Mouse (Mus musculus): ENCODE data around the gene Edn2.

DNA sequence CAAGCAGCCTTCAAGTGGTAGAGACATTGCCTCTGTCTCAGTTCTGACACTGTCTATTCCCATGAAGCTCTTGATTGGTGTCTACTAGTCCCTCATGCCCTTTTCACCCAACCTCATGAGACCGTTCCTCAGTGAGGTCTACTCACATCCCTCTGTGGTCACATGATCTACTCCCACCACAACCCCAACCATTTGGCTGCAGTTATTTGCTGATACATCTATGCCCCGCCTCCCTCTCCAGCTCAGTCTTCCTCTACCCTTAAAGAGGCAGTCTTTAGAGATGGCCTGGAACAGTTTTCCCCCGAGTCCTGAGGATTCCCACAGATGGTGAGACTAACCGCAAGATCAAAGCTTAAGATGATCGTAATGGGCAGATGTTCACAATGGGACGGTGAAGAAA, 27.2 kb downstream of the Edn2 start:
- TF ChIP-seq POLR2A (IDR thresholded peaks at IDR 0.05; ENCODE audit: extremely low read depth, insufficient read depth, low read length) (no peak), CTCF (IDR thresholded peaks at IDR 0.05; ENCODE audit: low read depth, low read length) (no peak)

Data from liver, adult 2 months (tissue).